ENCODE assay signal across 8 mouse cellular contexts in genomic region chr8:119782715-119783114, GRCm38 (mm10). TPM values are rescaled to one million over a fixed set of nuclear protein-coding genes. Genes with fewer than 3 reads are reported as not detected.
DNase-seq lines count a peak whose midpoint lies in the region; ATAC-seq and TF ChIP-seq lines count a peak whose summit lies in the region.

No protein-coding gene starts in this region.

- H3K4me2 ChIP-seq in intestine, embryonic 14.5 days (ENCODE audit: low read length): no peak overlapping the region
- H3K4me2 ChIP-seq in intestine, embryonic 15.5 days (replicated peaks): no peak overlapping the region

- no peak overlapping the region for H3K9ac ChIP-seq in intestine, embryonic 14.5 days (ENCODE audit: low read length)
- no peak overlapping the region for H3K9ac ChIP-seq in intestine, embryonic 15.5 days

- TF ChIP-seq CTCF in cortical plate, adult 2 months (IDR thresholded peaks at IDR 0.05; ENCODE audit: extremely low read depth, insufficient read depth, low read length): peak; percentile 95

- intact Hi-C loops in heart, postnatal 25 days (cut with DNase I): loop anchor here (1.0 to 5.0 kb wide), 3 partner anchors 61 to 295 kb away; no protein-coding TSS in a partner anchor
- intact Hi-C loops in left cerebral cortex, postnatal 4 days (cut with DNase I): loop anchor here (5.0 to 10.0 kb wide), 3 partner anchors 60 to 295 kb away; partner anchors contain the start of gene Cotl1

- H3K4me1 ChIP-seq in intestine, embryonic 14.5 days (replicated peaks; ENCODE audit: control insufficient read depth, insufficient read depth, low read length): peaks cover 5% of the 10 kb centered on the region
- peaks cover 12% of the 10 kb centered on the region for H3K4me1 ChIP-seq in intestine, embryonic 15.5 days (replicated peaks)
- H3K4me1 ChIP-seq in cortical plate, adult 2 months (ENCODE audit: control insufficient read depth, insufficient read depth, low read length): no peaks in the 10 kb centered on the region

- no peak overlapping the region for H3K27ac ChIP-seq in intestine, embryonic 14.5 days (ENCODE audit: low read depth)
- H3K27ac ChIP-seq in intestine, embryonic 15.5 days: no peak overlapping the region
- H3K27ac ChIP-seq in cortical plate, adult 2 months (ENCODE audit: insufficient read depth, low read length): no peak overlapping the region

- TF ChIP-seq POLR2A in cortical plate, adult 2 months (IDR thresholded peaks at IDR 0.05; ENCODE audit: extremely low read depth, insufficient read depth, low read length): no peak

- peak; percentile 83 for DNase-seq in intestine, embryonic 14.5 days (ENCODE audit: low spot score)
- DNase-seq in R1 (ENCODE audit: low read depth, low spot score): peak; percentile 70
- peak; percentile 48 for DNase-seq in heart, postnatal 25 days (ENCODE audit: low spot score)
- peak; percentile 85 for DNase-seq in left cerebral cortex, postnatal 4 days
- peak; percentile 86 for DNase-seq in retina, postnatal 1 day
- peak; percentile 45 to 62 for DNase-seq in urinary bladder, adult 18-20 months (ENCODE audit: low spot score in 2 of 2)

- WGBS in intestine, embryonic 14.5 days: 5% methylated on average over 5 of the region's 5 CpGs
- WGBS in intestine, embryonic 15.5 days: 6% methylated on average over 5 of the region's 5 CpGs

- H3K4me3 ChIP-seq in intestine, embryonic 14.5 days (ENCODE audit: low read depth, low read length): no peak overlapping the region
- no peak overlapping the region for H3K4me3 ChIP-seq in intestine, embryonic 15.5 days (replicated peaks)
- H3K4me3 ChIP-seq in cortical plate, adult 2 months (ENCODE audit: insufficient read depth, low read length): no peak overlapping the region

- no peaks in the 10 kb centered on the region for H3K36me3 ChIP-seq in intestine, embryonic 14.5 days (ENCODE audit: control insufficient read depth, insufficient read depth, low read length)
- H3K36me3 ChIP-seq in intestine, embryonic 15.5 days: no peaks in the 10 kb centered on the region

- no peak for ATAC-seq in intestine, embryonic 14.5 days (replicated peaks; ENCODE audit: low FRiP score, low TSS enrichment, low read depth)
- ATAC-seq in intestine, embryonic 15.5 days: no peak

- H3K27me3 ChIP-seq in intestine, embryonic 14.5 days (replicated peaks; ENCODE audit: control insufficient read depth, insufficient read depth, low read length): no peaks in the 10 kb centered on the region
- no peaks in the 10 kb centered on the region for H3K27me3 ChIP-seq in intestine, embryonic 15.5 days (replicated peaks)

- H3K9me3 ChIP-seq in intestine, embryonic 14.5 days (ENCODE audit: control insufficient read depth, low read length): no peaks in the 10 kb centered on the region
- H3K9me3 ChIP-seq in intestine, embryonic 15.5 days: no peaks in the 10 kb centered on the region

RNA-seq across cellular contexts. Expression of gene Tldc1, which starts 4.5 kb away (rescaled TPM):
- 11.1 and 15.0 TPM in 2 replicates for polyA plus RNA-seq in intestine, embryonic 14.5 days (2014; fragmentation: Nextera tagmentation; extraction: Ambion mirVana)
- 14.4 and 15.3 TPM in 2 replicates for polyA plus RNA-seq in intestine, embryonic 15.5 days (2015; fragmentation: Nextera tagmentation; extraction: Ambion mirVana)
- 11.3 and 12.3 TPM in 2 replicates for polyA plus RNA-seq in cortical plate, adult 2 months (2012; rRNA removed)
- 10 to 100 TPM; 10.5 to 12.4 TPM for total RNA-seq in heart, postnatal 25 days (2021)
- 10 to 100 TPM; 15.0 to 16.7 TPM for total RNA-seq in left cerebral cortex, postnatal 4 days (2021)

RNA-seq across cellular contexts. Expression of gene Cotl1, which starts 57.6 kb away (rescaled TPM):
- polyA plus RNA-seq in intestine, embryonic 14.5 days (2014; fragmentation: Nextera tagmentation; extraction: Ambion mirVana): 410 and 468 TPM in 2 replicates
- polyA plus RNA-seq in intestine, embryonic 15.5 days (2015; fragmentation: Nextera tagmentation; extraction: Ambion mirVana): 152 and 167 TPM in 2 replicates
- polyA plus RNA-seq in cortical plate, adult 2 months (2012; rRNA removed): 80.4 and 97.9 TPM in 2 replicates
- 10 to 100 TPM; 17.3 to 20.2 TPM for total RNA-seq in heart, postnatal 25 days (2021)
- total RNA-seq in left cerebral cortex, postnatal 4 days (2021): 100 to 1,000 TPM; 208 to 215 TPM
